ENCODE assay signal across 10 mouse cellular contexts in the genomic region with DNA sequence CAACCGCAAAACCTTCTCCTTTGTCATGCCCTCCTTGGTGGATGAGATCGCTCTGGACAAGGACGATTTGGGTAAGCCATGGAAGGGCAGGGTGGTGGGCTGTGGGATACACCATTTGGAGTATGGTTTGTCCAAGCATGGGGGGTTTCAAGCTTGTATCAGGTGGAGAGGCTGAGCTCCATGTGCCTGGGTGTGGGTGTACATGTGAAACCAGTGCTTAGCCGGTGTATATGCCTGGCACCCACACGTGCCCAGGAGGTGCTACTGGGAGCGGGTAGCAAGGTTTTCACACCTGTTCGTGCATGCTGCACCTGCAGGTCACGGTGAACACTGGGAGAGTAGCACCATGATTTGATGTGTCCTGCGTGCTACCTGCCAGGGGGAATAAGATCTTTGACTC. TPM values are rescaled to one million over a fixed set of nuclear protein-coding genes. Genes with fewer than 3 reads are reported as not detected.
DNase-seq lines count a peak whose midpoint lies in the region; ATAC-seq lines count a peak whose summit lies in the region.
"Had no signal": no experiment of that assay in that cellular context is flagged by ENCODE, and none has a peak within 500 bp of the region (broad histone marks: within the 10 kb centered on the region; RNA-seq: fewer than 3 reads in every experiment).

No protein-coding gene starts in this region.

- no peak for DNase-seq in kidney, postnatal 25 days
- no peak for DNase-seq in intestine, embryonic 14.5 days (ENCODE audit: low spot score)
- DNase-seq in ovary, postnatal 14 days (ENCODE audit: low spot score): no peak
- DNase-seq in Muller cell, postnatal 12 days (ENCODE audit: inconsistent ontology term): no peak
- no peak for DNase-seq in T-cell, adult 2 months (ENCODE audit: low spot score)
- DNase-seq: cerebellum, postnatal 25 days; spleen, adult 18-20 months had no signal

- no peaks in the 10 kb centered on the region for H3K27me3 ChIP-seq in kidney, embryonic 16.5 days (ENCODE audit: insufficient read depth, low read length)
- H3K27me3 ChIP-seq in embryonic facial prominence, embryonic 15.5 days: no peaks in the 10 kb centered on the region
- H3K27me3 ChIP-seq in intestine, embryonic 14.5 days (replicated peaks; ENCODE audit: control insufficient read depth, insufficient read depth, low read length): no peaks in the 10 kb centered on the region
- no peaks in the 10 kb centered on the region for H3K27me3 ChIP-seq in neural tube, embryonic 13.5 days

- H3K9me3 ChIP-seq in kidney, embryonic 16.5 days (ENCODE audit: low read length): no peaks in the 10 kb centered on the region
- H3K9me3 ChIP-seq in embryonic facial prominence, embryonic 15.5 days (replicated peaks): no peaks in the 10 kb centered on the region
- no peaks in the 10 kb centered on the region for H3K9me3 ChIP-seq in intestine, embryonic 14.5 days (ENCODE audit: control insufficient read depth, low read length)
- no peaks in the 10 kb centered on the region for H3K9me3 ChIP-seq in neural tube, embryonic 13.5 days

- peak overlapping the region; percentile 83 for H3K4me2 ChIP-seq in kidney, embryonic 16.5 days (replicated peaks; ENCODE audit: low read depth, low read length)
- H3K4me2 ChIP-seq in embryonic facial prominence, embryonic 15.5 days (replicated peaks): no peak overlapping the region
- peak overlapping the region; percentile 87 for H3K4me2 ChIP-seq in intestine, embryonic 14.5 days (ENCODE audit: low read length)
- peak overlapping the region; percentile 94 for H3K4me2 ChIP-seq in neural tube, embryonic 13.5 days

- peaks cover 27% of the 10 kb centered on the region for H3K36me3 ChIP-seq in kidney, embryonic 16.5 days (ENCODE audit: insufficient read depth, low read length)
- H3K36me3 ChIP-seq in embryonic facial prominence, embryonic 15.5 days: peaks cover 44% of the 10 kb centered on the region
- H3K36me3 ChIP-seq in intestine, embryonic 14.5 days (ENCODE audit: control insufficient read depth, insufficient read depth, low read length): peaks cover 43% of the 10 kb centered on the region
- peaks cover 44% of the 10 kb centered on the region for H3K36me3 ChIP-seq in neural tube, embryonic 13.5 days

- 69% methylated on average over 9 of the region's 9 CpGs for WGBS in kidney, embryonic 16.5 days
- WGBS in embryonic facial prominence, embryonic 15.5 days: 78% methylated on average over 9 of the region's 9 CpGs
- 75% methylated on average over 9 of the region's 9 CpGs for WGBS in intestine, embryonic 14.5 days
- WGBS in neural tube, embryonic 13.5 days: 77% methylated on average over 9 of the region's 9 CpGs

- peak overlapping the region; percentile 58 for H3K9ac ChIP-seq in kidney, embryonic 16.5 days (replicated peaks; ENCODE audit: low read length)
- no peak overlapping the region; the same call in 1 of the 2 replicates for H3K9ac ChIP-seq in embryonic facial prominence, embryonic 15.5 days
- peak overlapping the region; percentile 72; the same call in 1 of the 2 replicates for H3K9ac ChIP-seq in intestine, embryonic 14.5 days (ENCODE audit: low read length)
- peak overlapping the region; percentile 89 for H3K9ac ChIP-seq in neural tube, embryonic 13.5 days

- ATAC-seq in kidney, embryonic 16.5 days (ENCODE audit: low FRiP score, low TSS enrichment): no peak
- ATAC-seq in embryonic facial prominence, embryonic 15.5 days (ENCODE audit: insufficient number of reproducible peaks, low FRiP score, low TSS enrichment, low read depth): no peak
- no peak for ATAC-seq in intestine, embryonic 14.5 days (replicated peaks; ENCODE audit: low FRiP score, low TSS enrichment, low read depth)
- ATAC-seq in neural tube, embryonic 13.5 days (ENCODE audit: low read depth): no peak

- peak overlapping the region; percentile 90 for H3K27ac ChIP-seq in kidney, embryonic 16.5 days (ENCODE audit: low read length)
- H3K27ac ChIP-seq in embryonic facial prominence, embryonic 15.5 days (replicated peaks): no peak overlapping the region
- H3K27ac ChIP-seq in intestine, embryonic 14.5 days (ENCODE audit: low read depth): peak overlapping the region; percentile 65; the same call in 1 of the 2 replicates
- peak overlapping the region; percentile 97 for H3K27ac ChIP-seq in neural tube, embryonic 13.5 days (replicated peaks)

- H3K4me1 ChIP-seq in kidney, embryonic 16.5 days (ENCODE audit: insufficient read depth, low read length): peaks cover 32% of the 10 kb centered on the region; the same call in 1 of the 2 replicates
- peaks cover 20% of the 10 kb centered on the region for H3K4me1 ChIP-seq in embryonic facial prominence, embryonic 15.5 days
- H3K4me1 ChIP-seq in intestine, embryonic 14.5 days (replicated peaks; ENCODE audit: control insufficient read depth, insufficient read depth, low read length): peaks cover 5% of the 10 kb centered on the region; the same call in 1 of the 2 replicates
- peaks cover 43% of the 10 kb centered on the region for H3K4me1 ChIP-seq in neural tube, embryonic 13.5 days (replicated peaks)

- H3K4me3 ChIP-seq in kidney, embryonic 16.5 days (ENCODE audit: low read length): peak overlapping the region; percentile 78
- 0 out of 2 replicates have a peak overlapping the region, but pooled peaks have one; percentile 58 for H3K4me3 ChIP-seq in embryonic facial prominence, embryonic 15.5 days (replicated peaks)
- peak overlapping the region; percentile 83 for H3K4me3 ChIP-seq in intestine, embryonic 14.5 days (ENCODE audit: low read depth, low read length)
- H3K4me3 ChIP-seq in neural tube, embryonic 13.5 days: peak overlapping the region; percentile 81

RNA-seq across cellular contexts. Expression of a gene that starts 1.9 kb away (rescaled TPM):
- 67.3 and 74.4 TPM in 2 replicates for polyA plus RNA-seq in kidney, embryonic 16.5 days (2015; fragmentation: Nextera tagmentation; extraction: Ambion mirVana)
- 17.3 and 19.8 TPM in 2 replicates for polyA plus RNA-seq in embryonic facial prominence, embryonic 15.5 days (2015; fragmentation: Nextera tagmentation; extraction: Ambion mirVana)
- 37.8 and 38.1 TPM in 2 replicates for polyA plus RNA-seq in intestine, embryonic 14.5 days (2014; fragmentation: Nextera tagmentation; extraction: Ambion mirVana)
- 62.9 and 71.2 TPM in 2 replicates for polyA plus RNA-seq in neural tube, embryonic 13.5 days (2015; fragmentation: Nextera tagmentation; extraction: Ambion mirVana)

RNA-seq across cellular contexts. Expression of a gene that starts 8.4 kb away (rescaled TPM):
- 1,444 and 1,489 TPM in 2 replicates for polyA plus RNA-seq in kidney, embryonic 16.5 days (2015; fragmentation: Nextera tagmentation; extraction: Ambion mirVana)
- polyA plus RNA-seq in embryonic facial prominence, embryonic 15.5 days (2015; fragmentation: Nextera tagmentation; extraction: Ambion mirVana): 1,806 and 1,877 TPM in 2 replicates
- polyA plus RNA-seq in intestine, embryonic 14.5 days (2014; fragmentation: Nextera tagmentation; extraction: Ambion mirVana): 2,858 and 3,005 TPM in 2 replicates
- polyA plus RNA-seq in neural tube, embryonic 13.5 days (2015; fragmentation: Nextera tagmentation; extraction: Ambion mirVana): 1,179 TPM in 2 replicates

RNA-seq across cellular contexts. Expression of a gene that starts 8.8 kb away (rescaled TPM):
- 138 TPM in 2 replicates for polyA plus RNA-seq in kidney, embryonic 16.5 days (2015; fragmentation: Nextera tagmentation; extraction: Ambion mirVana)
- 137 and 138 TPM in 2 replicates for polyA plus RNA-seq in embryonic facial prominence, embryonic 15.5 days (2015; fragmentation: Nextera tagmentation; extraction: Ambion mirVana)
- polyA plus RNA-seq in intestine, embryonic 14.5 days (2014; fragmentation: Nextera tagmentation; extraction: Ambion mirVana): 113 and 120 TPM in 2 replicates
- polyA plus RNA-seq in neural tube, embryonic 13.5 days (2015; fragmentation: Nextera tagmentation; extraction: Ambion mirVana): 324 and 343 TPM in 2 replicates

RNA-seq across cellular contexts. Expression of a gene that starts 19.3 kb away (rescaled TPM):
- polyA plus RNA-seq in kidney, embryonic 16.5 days (2015; fragmentation: Nextera tagmentation; extraction: Ambion mirVana): 48.0 and 51.2 TPM in 2 replicates
- polyA plus RNA-seq in embryonic facial prominence, embryonic 15.5 days (2015; fragmentation: Nextera tagmentation; extraction: Ambion mirVana): 31.0 and 31.1 TPM in 2 replicates
- 28.4 and 37.0 TPM in 2 replicates for polyA plus RNA-seq in intestine, embryonic 14.5 days (2014; fragmentation: Nextera tagmentation; extraction: Ambion mirVana)
- 26.4 and 29.6 TPM in 2 replicates for polyA plus RNA-seq in neural tube, embryonic 13.5 days (2015; fragmentation: Nextera tagmentation; extraction: Ambion mirVana)

RNA-seq across cellular contexts. Expression of a gene that starts 19.8 kb away (rescaled TPM):
- polyA plus RNA-seq in kidney, embryonic 16.5 days (2015; fragmentation: Nextera tagmentation; extraction: Ambion mirVana): 26.0 and 31.6 TPM in 2 replicates
- polyA plus RNA-seq in embryonic facial prominence, embryonic 15.5 days (2015; fragmentation: Nextera tagmentation; extraction: Ambion mirVana): 28.1 and 30.5 TPM in 2 replicates
- 27.1 and 29.3 TPM in 2 replicates for polyA plus RNA-seq in intestine, embryonic 14.5 days (2014; fragmentation: Nextera tagmentation; extraction: Ambion mirVana)
- polyA plus RNA-seq in neural tube, embryonic 13.5 days (2015; fragmentation: Nextera tagmentation; extraction: Ambion mirVana): 28.7 and 32.6 TPM in 2 replicates
